Mouse (Mus musculus): Measurements from ENCODE around the gene Tarbp2.

The Tarbp2 gene

GRCm38 (mm10) chr15:102517976-102518858 lies at the start of gene Tarbp2:
Gene Tarbp2 (plus strand): TSS chr15:102518192.
- in situ Hi-C loops (cut with MboI, MseI), result loop anchor here in 1 of 2 experiments (25.0 kb wide), 1 partner anchor 719 kb away; the partner anchor contains the start of genes Cbx5 and Hnrnpa1

GRCm38 (mm10) chr15:102468675-102469370 lies 49.2 kb upstream of the Tarbp2 start:
- in situ Hi-C loops (cut with MboI, MseI), result no loop called here

- in situ Hi-C loops (cut with MboI, MseI), result no loop called here
These were observed 47.8 kb upstream of the Tarbp2 start, which contains the start of gene Pcbp2 for GRCm38 (mm10) chr15:102470183-102470604. Gene Pcbp2 (plus strand): TSS chr15:102470539.

- in situ Hi-C loops (cut with MboI, MseI), result no loop called here
These were observed 47.2 kb upstream of the Tarbp2 start for GRCm38 (mm10) chr15:102470605-102471294.

GRCm38 (mm10) chr15:102471295-102471645 lies 46.7 kb upstream of the Tarbp2 start:
- in situ Hi-C loops (cut with MboI, MseI), result no loop called here

GRCm38 (mm10) chr15:102471727-102472126 lies 46.3 kb upstream of the Tarbp2 start:
- in situ Hi-C loops (cut with MboI, MseI), result no loop called here

- in situ Hi-C loops (cut with MboI, MseI), result no loop called here
These were observed 44.7 kb upstream of the Tarbp2 start for GRCm38 (mm10) chr15:102473246-102473645.

- in situ Hi-C loops (cut with MboI, MseI), result no loop called here
These were observed 43.5 kb upstream of the Tarbp2 start for GRCm38 (mm10) chr15:102474520-102474919.

- in situ Hi-C loops (cut with MboI, MseI), result no loop called here
These were observed 34.9 kb upstream of the Tarbp2 start for GRCm38 (mm10) chr15:102483136-102483535.

GRCm38 (mm10) chr15:102485853-102486252 lies 32.1 kb upstream of the Tarbp2 start:
- in situ Hi-C loops (cut with MboI, MseI), result no loop called here

GRCm38 (mm10) chr15:102487664-102488063 lies 30.3 kb upstream of the Tarbp2 start:
- in situ Hi-C loops (cut with MboI, MseI), result no loop called here

- in situ Hi-C loops (cut with MboI, MseI), result no loop called here
These were observed 19.7 kb upstream of the Tarbp2 start for GRCm38 (mm10) chr15:102498322-102498721.

GRCm38 (mm10) chr15:102499370-102499769 lies 18.6 kb upstream of the Tarbp2 start:
- in situ Hi-C loops (cut with MboI, MseI), result no loop called here

- in situ Hi-C loops (cut with MboI, MseI), result loop anchor here (10.0 to 25.0 kb wide), 2 partner anchors 415 to 737 kb away; partner anchors contain the start of genes Cbx5 (in 1 of the 2) and Hnrnpa1 (in 1 of the 2)
These were observed 18.1 kb upstream of the Tarbp2 start for GRCm38 (mm10) chr15:102499851-102500250.

GRCm38 (mm10) chr15:102500479-102500878 lies 17.5 kb upstream of the Tarbp2 start:
- in situ Hi-C loops (cut with MboI, MseI), result loop anchor here (10.0 to 25.0 kb wide), 2 partner anchors 416 to 737 kb away; partner anchors contain the start of genes Cbx5 (in 1 of the 2) and Hnrnpa1 (in 1 of the 2)

- in situ Hi-C loops (cut with MboI, MseI), result loop anchor here (10.0 to 25.0 kb wide), 2 partner anchors 416 to 736 kb away; partner anchors contain the start of genes Cbx5 (in 1 of the 2) and Hnrnpa1 (in 1 of the 2)
These were observed 16.7 kb upstream of the Tarbp2 start for GRCm38 (mm10) chr15:102501084-102501814.

GRCm38 (mm10) chr15:102502254-102502840 lies 15.6 kb upstream of the Tarbp2 start:
- in situ Hi-C loops (cut with MboI, MseI), result loop anchor here (10.0 to 25.0 kb wide), 2 partner anchors 418 to 735 kb away; partner anchors contain the start of genes Cbx5 (in 1 of the 2) and Hnrnpa1 (in 1 of the 2)

GRCm38 (mm10) chr15:102503447-102503846 lies 14.5 kb upstream of the Tarbp2 start, which contains the start of gene Gm10337:
Gene Gm10337 (plus strand): TSS chr15:102503722.
- in situ Hi-C loops (cut with MboI, MseI), result loop anchor here (10.0 to 25.0 kb wide), 2 partner anchors 419 to 734 kb away; partner anchors contain the start of genes Cbx5 (in 1 of the 2) and Hnrnpa1 (in 1 of the 2)

- in situ Hi-C loops (cut with MboI, MseI), result loop anchor here (10.0 to 25.0 kb wide), 2 partner anchors 419 to 733 kb away; partner anchors contain the start of genes Cbx5 (in 1 of the 2) and Hnrnpa1 (in 1 of the 2)
These were observed 13.8 kb upstream of the Tarbp2 start for GRCm38 (mm10) chr15:102503924-102504782.

Measured in T-helper 17 cell (primary cell).